Mouse (Mus musculus) embryonic facial prominence, embryonic 14.5 days (tissue): ENCODE measurements around the gene Vdr. TPM values are rescaled to one million over a fixed set of nuclear protein-coding genes. Genes with fewer than 3 reads are reported as not detected.

Experiments used
- ATAC-seq: fragments of 200-750 bp; cut with Nextera tagmentation; 2 replicates; pipeline ENCODE4 v1.8.0; 2017; ENCODE audit warnings: low read depth, moderate number of reproducible peaks, moderate TSS enrichment
- DNase-seq: peaks from one replicate; pipeline ENCODE4 v3.0.0-alpha.2; 2015; ENCODE audit warnings: low spot score
- H3K27ac ChIP-seq: fragments of 300-500 bp; sonication (generic); replicated peaks from 2 replicates; pipeline ENCODE4 v1.5.1; 2014; ENCODE audit warnings: low read depth, mild to moderate bottlenecking, low read length, moderate library complexity
- H3K27me3 ChIP-seq: fragments of 300-500 bp; sonication (generic); replicated peaks from 2 replicates; pipeline ENCODE4 v1.6.1; 2014; ENCODE audit warnings: low read length; ENCODE audit not compliant: control insufficient read depth, insufficient read depth
- H3K36me3 ChIP-seq: fragments of 300-500 bp; sonication (generic); 2 replicates; pipeline ENCODE4 v1.6.1; 2014; ENCODE audit warnings: low read length, mixed read lengths; ENCODE audit not compliant: control insufficient read depth, insufficient read depth
- H3K4me1 ChIP-seq: fragments of 300-500 bp; sonication (generic); 2 replicates; pipeline ENCODE4 v1.6.1; 2014; ENCODE audit warnings: antibody characterized with exemption, low read length; ENCODE audit not compliant: control insufficient read depth, insufficient read depth
- H3K4me2 ChIP-seq: fragments of 300-500 bp; sonication (generic); 2 replicates; pipeline ENCODE4 v1.6.1; 2014; ENCODE audit warnings: low read depth, mild to moderate bottlenecking, low read length, moderate library complexity, mixed read lengths
- H3K4me3 ChIP-seq: fragments of 300-500 bp; sonication (generic); 2 replicates; pipeline ENCODE4 v1.5.1; 2014; ENCODE audit warnings: low read depth, mild to moderate bottlenecking, low read length
- H3K9ac ChIP-seq: fragments of 300-500 bp; sonication (generic); 2 replicates; pipeline ENCODE4 v1.6.1; 2014; ENCODE audit warnings: low read depth, mild to moderate bottlenecking, low read length, moderate library complexity, mixed read lengths
- H3K9me3 ChIP-seq: fragments of 300-500 bp; sonication (generic); 2 replicates; pipeline ENCODE4 v1.6.1; 2016; ENCODE audit warnings: low read length; ENCODE audit not compliant: control insufficient read depth
- WGBS: fragments of 180-500 bp; shearing (Covaris S2); extraction: QIAGEN DNeasy Blood & Tissue Kit; methylation state at CpG from one replicate; pipeline ENCODE4 v1.1.7; 2014; 5-methylcytosine and 5-hydroxymethylcytosine counted together
- polyA plus RNA-seq: library from polyadenylated mRNA; unstranded; fragments of >200 nt; fragmentation: Nextera tagmentation; extraction: Ambion mirVana; gene quantifications from 2 replicates; pipeline ENCODE4 v1.2.1, GENCODE M21; 2014

The Vdr gene
- polyA plus RNA-seq, 1 experiment from 2014 or later: 3.6 TPM

DNA sequence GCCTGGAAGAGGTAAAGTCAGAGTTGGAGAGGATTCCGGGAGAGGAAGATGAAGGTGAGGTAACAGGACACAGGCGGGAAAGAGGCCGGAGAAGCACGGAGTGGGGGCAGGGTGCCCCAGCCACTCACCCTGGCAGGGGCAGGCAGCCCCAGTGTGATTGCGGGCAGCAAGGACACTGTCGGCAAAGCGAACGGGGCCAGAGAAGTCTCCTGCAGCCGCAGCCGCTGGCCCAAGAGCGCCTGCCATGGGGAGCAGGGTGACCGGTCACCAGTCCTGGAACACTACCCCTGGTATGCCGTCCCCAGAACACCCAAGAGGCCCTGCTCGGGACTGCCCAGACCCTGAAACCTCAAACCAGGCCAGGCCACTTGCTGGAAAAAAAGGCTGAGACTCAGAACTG, 101.9 kb downstream of the Vdr start:
- Histone ChIP-seq H3K4me1 (peaks cover 4% of the 10 kb centered on the region), H3K4me3 (no peak overlapping the region), H3K4me2 (no peak overlapping the region), H3K9ac (no peak overlapping the region), H3K27ac (no peak overlapping the region), H3K36me3 (peaks cover 63% of the 10 kb centered on the region), H3K9me3 (no peaks in the 10 kb centered on the region), H3K27me3 (no peaks in the 10 kb centered on the region)
- WGBS: 90% methylated on average over 14 of the region's 14 CpGs
- DNase-seq (no peak), ATAC-seq (no peak)

DNA sequence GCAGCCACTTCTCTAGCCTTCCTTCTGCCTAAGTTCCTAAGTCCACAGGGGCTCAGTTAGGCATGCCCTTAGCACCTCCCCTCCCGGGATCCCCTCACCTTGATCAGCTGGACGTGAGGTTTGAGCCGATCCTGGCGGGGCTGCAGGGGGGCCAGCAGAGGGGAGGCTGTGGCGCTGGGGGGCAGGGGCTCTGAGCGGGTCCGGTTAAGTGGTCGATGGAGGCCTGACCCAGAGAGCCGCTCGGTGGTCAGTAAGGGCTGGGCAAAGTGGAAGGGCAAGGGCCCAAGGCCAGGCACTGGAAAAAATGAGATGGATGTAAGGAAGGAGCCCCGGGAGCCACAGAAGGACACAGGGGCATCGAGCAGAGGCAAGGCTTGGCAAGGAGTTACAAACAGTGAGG, 102.6 kb downstream of the Vdr start:
- peaks cover 63% of the 10 kb centered on the region for H3K36me3 ChIP-seq
- H3K27ac ChIP-seq: no peak overlapping the region
- no peak overlapping the region for H3K4me3 ChIP-seq
- H3K4me1 ChIP-seq: no peaks in the 10 kb centered on the region
- ATAC-seq: no peak
- no peak overlapping the region for H3K4me2 ChIP-seq
- no peak overlapping the region for H3K9ac ChIP-seq
- DNase-seq: no peak
- no peaks in the 10 kb centered on the region for H3K9me3 ChIP-seq
- 77% methylated on average over 12 of the region's 12 CpGs for WGBS
- no peaks in the 10 kb centered on the region for H3K27me3 ChIP-seq

Other genes with a start within 250 kb of the Vdr start
- 25.4 and 29.6 TPM in 2 replicates for gene Rpap3, start 204.8 kb downstream of the Vdr start, polyA plus RNA-seq
- gene Endou, start 179.3 kb downstream of the Vdr start, polyA plus RNA-seq: 4.1 and 6.2 TPM in 2 replicates
- gene Rapgef3, start 142.7 kb downstream of the Vdr start, polyA plus RNA-seq: 8.0 and 8.3 TPM in 2 replicates
- gene Slc48a1, start 132.1 kb downstream of the Vdr start, polyA plus RNA-seq: 37.5 and 41.9 TPM in 2 replicates
- 30.8 and 31.7 TPM in 2 replicates for gene Hdac7, start 66.1 kb downstream of the Vdr start, polyA plus RNA-seq
- 47.2 and 51.6 TPM in 2 replicates for gene Tmem106c, start 53.6 kb upstream of the Vdr start, polyA plus RNA-seq
- gene Col2a1, start 94.1 kb upstream of the Vdr start, polyA plus RNA-seq: 372 and 595 TPM in 2 replicates
- 62.2 and 69.6 TPM in 2 replicates for gene Pfkm, start 182.0 kb upstream of the Vdr start, polyA plus RNA-seq
- 27.2 and 29.4 TPM in 2 replicates for gene Senp1, start 183.1 kb upstream of the Vdr start, polyA plus RNA-seq